Mouse (Mus musculus) forebrain, embryonic 13.5 days (tissue): Measurements from ENCODE around the gene Cela2a. TPM values are rescaled to one million over a fixed set of nuclear protein-coding genes. Genes with fewer than 3 reads are reported as not detected.
A peak's percentile ranks its signal among the peaks of the same experiment; 100 is the strongest.
"Not testable (repeated sequence)": the region's sequence is repeated elsewhere in the genome, so short reads cannot be mapped to it uniquely, and the experiment has no call there.

Source experiments
- ATAC-seq: fragments of 200-750 bp; cut with Nextera tagmentation; 2 replicates; pipeline ENCODE4 v1.8.0; 2017
- H3K27ac ChIP-seq: fragments of 300-500 bp; sonication (generic); 2 replicates; pipeline ENCODE4 v1.5.1; 2015; ENCODE audit warnings: inconsistent platforms, mild to moderate bottlenecking, moderate library complexity
- H3K27me3 ChIP-seq: fragments of 300-500 bp; sonication (generic); 2 replicates; pipeline ENCODE4 v1.6.1; 2015; ENCODE audit warnings: mild to moderate bottlenecking, inconsistent platforms
- H3K36me3 ChIP-seq: fragments of 300-500 bp; sonication (generic); 2 replicates; pipeline ENCODE4 v1.6.1; 2015; ENCODE audit warnings: mild to moderate bottlenecking, inconsistent platforms; ENCODE audit not compliant: poor library complexity, severe bottlenecking
- H3K4me1 ChIP-seq: fragments of 300-500 bp; sonication (generic); 2 replicates; pipeline ENCODE4 v1.6.1; 2015; ENCODE audit warnings: inconsistent platforms
- H3K4me2 ChIP-seq: fragments of 300-500 bp; sonication (generic); 2 replicates; pipeline ENCODE4 v1.6.1; 2015; ENCODE audit warnings: inconsistent platforms, mild to moderate bottlenecking, moderate library complexity
- H3K4me3 ChIP-seq: fragments of 300-500 bp; sonication (generic); 2 replicates; pipeline ENCODE4 v1.5.1; 2015; ENCODE audit warnings: mild to moderate bottlenecking, inconsistent platforms
- H3K9ac ChIP-seq: fragments of 300-500 bp; sonication (generic); 2 replicates; pipeline ENCODE4 v1.6.1; 2015; ENCODE audit warnings: mild to moderate bottlenecking, inconsistent platforms
- H3K9me3 ChIP-seq: fragments of 300-500 bp; sonication (generic); replicated peaks from 2 replicates; pipeline ENCODE4 v1.6.1; 2016; ENCODE audit warnings: inconsistent platforms
- WGBS: fragments of 180-500 bp; shearing (Covaris S2); methylation state at CpG from one replicate; pipeline ENCODE4 v1.1.7; 2015; 5-methylcytosine and 5-hydroxymethylcytosine counted together
- polyA plus RNA-seq: library from polyadenylated mRNA; unstranded; fragments of >200 nt; fragmentation: Nextera tagmentation; extraction: Ambion mirVana; gene quantifications from 2 replicates; pipeline ENCODE4 v1.2.1, GENCODE M21; 2015

Gene Cela2a
- polyA plus RNA-seq, 1 experiment from 2014 or later: 0.15 TPM

DNA sequence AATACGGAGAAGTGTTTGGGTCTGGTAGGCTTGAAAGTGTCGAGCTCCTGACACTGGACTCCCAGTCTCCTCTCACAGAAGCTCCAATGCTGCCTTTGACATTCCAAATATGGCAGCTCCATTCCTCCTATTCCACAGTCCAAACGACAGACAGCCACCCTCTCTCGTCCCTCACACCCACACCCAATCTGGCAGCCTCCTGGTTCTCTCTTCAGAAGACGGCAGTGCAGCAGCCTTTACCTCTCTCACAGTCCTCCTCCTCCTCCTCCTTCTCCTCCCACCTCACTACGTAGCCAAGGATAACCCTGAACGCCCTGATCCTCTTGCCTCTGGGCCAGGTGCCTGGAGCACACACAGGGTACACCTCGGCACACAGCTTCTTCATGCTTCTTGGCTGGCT lies 46.1 kb downstream of the Cela2a start:
- H3K36me3 ChIP-seq: peaks cover 91% of the 10 kb centered on the region
- no peaks in the 10 kb centered on the region for H3K4me1 ChIP-seq
- no peak overlapping the region for H3K9ac ChIP-seq
- no peaks in the 10 kb centered on the region for H3K9me3 ChIP-seq
- no peak for ATAC-seq
- no peak overlapping the region for H3K27ac ChIP-seq
- no peak overlapping the region for H3K4me2 ChIP-seq
- 93% methylated on average over 8 of the region's 8 CpGs for WGBS
- H3K27me3 ChIP-seq: no peaks in the 10 kb centered on the region
- no peak overlapping the region for H3K4me3 ChIP-seq

DNA sequence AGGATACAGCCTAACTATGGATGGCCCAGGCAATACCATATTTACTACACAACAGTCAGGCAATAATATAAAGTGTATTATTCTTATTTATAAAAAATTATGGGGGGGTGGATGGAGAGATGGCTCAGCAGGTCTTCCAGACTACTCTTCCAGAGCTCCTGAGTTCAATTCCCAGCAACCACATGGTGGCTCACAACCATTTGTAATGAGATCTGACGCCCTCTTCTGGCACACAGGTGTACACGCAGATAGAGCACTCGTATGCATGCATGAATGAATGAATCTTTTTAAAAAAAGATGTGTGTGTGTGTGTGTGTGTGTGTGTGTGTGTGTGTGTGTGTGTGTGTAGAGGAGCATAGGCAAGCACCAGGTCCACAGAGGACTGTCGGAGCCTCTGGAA lies 52.9 kb downstream of the Cela2a start:
- not testable (repeated sequence) for H3K9me3 ChIP-seq, H3K27me3 ChIP-seq, ATAC-seq, H3K9ac ChIP-seq, H3K27ac ChIP-seq, H3K4me1 ChIP-seq, H3K4me2 ChIP-seq, H3K4me3 ChIP-seq
- H3K36me3 ChIP-seq: peaks cover 93% of the 10 kb centered on the region
- WGBS: 91% methylated on average over 4 of the region's 4 CpGs

DNA sequence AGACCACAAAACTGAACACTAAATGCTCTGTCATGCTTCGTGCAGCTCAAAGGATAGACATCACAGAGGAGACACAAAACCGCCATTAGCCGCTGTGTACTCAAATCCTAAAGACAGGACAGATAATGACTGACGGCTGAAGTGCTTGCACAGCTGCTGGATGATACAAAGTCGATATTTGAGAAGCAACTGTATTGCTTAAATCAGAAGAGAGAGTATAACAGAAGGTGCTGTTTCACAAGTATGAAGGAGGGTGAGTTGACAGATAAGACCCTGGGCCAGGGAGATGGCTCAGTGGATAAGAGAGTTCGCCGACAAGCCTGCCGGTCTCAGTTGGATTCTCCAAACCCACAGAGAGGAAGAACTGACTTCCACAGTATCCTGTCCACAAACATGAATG lies 54.1 kb downstream of the Cela2a start:
- Histone ChIP-seq H3K9ac (no peak overlapping the region), H3K4me2 (no peak overlapping the region), H3K9me3 (no peaks in the 10 kb centered on the region), H3K4me1 (peaks cover 12% of the 10 kb centered on the region), H3K27ac (no peak overlapping the region), H3K27me3 (no peaks in the 10 kb centered on the region), H3K36me3 (peaks cover 98% of the 10 kb centered on the region), H3K4me3 (no peak overlapping the region)
- 94% methylated on average over 8 of the region's 8 CpGs for WGBS
- no peak for ATAC-seq

DNA sequence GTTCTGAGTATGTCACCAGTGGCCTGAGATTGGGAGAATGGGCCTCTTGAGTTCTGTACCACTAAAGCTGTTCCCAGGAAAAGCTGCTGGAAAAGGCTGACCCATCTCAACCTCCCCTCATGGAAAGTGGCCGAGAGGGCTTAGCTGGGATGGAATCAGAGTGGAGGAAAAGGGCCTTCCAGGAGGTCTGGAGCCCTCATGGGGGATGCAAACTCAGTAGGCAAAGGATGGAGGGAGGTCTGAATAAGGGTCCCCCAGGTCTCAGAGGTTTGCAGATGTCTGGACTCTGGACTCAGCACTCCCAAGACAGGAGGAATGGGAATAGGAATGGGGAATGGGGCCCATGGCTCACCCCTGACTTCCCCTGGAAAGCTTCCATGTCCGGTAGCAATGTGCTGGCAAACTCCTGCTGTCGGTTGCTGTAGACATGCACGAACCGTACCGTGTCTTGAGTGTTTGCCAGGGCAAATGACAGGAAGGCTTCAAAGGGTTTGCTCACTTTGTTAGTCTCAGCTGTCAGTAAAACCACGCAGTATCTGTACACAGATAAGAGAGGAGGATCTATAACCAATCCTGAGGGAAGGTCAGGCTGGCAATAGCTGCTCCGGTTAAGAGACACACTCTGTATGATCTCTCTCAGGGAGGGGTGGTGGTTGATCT lies 56.3 kb downstream of the Cela2a start:
- Histone ChIP-seq H3K27ac (no peak overlapping the region), H3K4me1 (peaks cover 22% of the 10 kb centered on the region), H3K4me2 (no peak overlapping the region), H3K9me3 (no peaks in the 10 kb centered on the region), H3K9ac (no peak overlapping the region), H3K36me3 (peaks cover 95% of the 10 kb centered on the region), H3K4me3 (no peak overlapping the region), H3K27me3 (no peaks in the 10 kb centered on the region)
- WGBS: 91% methylated on average over 8 of the region's 8 CpGs
- ATAC-seq: no peak

DNA sequence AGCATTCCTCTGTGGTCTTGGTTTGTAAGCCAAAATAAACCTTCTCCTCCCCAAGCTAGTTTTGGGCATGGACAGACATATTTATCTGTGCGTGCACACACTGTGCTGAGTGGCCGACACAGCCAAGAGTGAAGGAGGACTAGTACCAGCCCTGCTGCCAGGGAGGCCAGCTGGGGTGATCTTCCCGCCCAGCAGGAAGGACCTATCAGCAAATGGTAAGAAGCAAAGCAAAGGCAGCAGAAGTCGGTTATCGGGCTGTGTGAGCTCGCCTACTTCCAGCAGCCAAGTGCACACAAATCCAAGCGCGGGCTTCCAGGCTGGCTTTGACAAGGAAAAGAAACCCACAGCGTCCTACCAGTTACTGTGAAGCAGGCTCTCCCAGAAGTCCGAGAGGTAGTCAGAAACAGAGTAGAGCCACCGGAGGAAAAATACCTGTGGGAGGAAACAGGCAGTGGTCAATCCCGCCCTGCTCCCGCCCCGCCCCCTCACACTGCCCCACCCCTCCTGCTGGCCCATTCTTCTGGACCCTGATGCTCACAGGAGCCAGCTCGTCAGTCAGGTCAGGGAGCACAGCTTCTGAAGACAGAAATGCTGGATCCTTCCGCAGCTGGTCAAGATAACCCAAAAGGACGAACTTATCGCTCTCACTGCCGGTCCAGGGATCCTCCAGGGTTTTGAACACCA lies 58.5 kb downstream of the Cela2a start:
- peak; percentile 33; the same call in 1 of the 2 replicates for ATAC-seq

DNA sequence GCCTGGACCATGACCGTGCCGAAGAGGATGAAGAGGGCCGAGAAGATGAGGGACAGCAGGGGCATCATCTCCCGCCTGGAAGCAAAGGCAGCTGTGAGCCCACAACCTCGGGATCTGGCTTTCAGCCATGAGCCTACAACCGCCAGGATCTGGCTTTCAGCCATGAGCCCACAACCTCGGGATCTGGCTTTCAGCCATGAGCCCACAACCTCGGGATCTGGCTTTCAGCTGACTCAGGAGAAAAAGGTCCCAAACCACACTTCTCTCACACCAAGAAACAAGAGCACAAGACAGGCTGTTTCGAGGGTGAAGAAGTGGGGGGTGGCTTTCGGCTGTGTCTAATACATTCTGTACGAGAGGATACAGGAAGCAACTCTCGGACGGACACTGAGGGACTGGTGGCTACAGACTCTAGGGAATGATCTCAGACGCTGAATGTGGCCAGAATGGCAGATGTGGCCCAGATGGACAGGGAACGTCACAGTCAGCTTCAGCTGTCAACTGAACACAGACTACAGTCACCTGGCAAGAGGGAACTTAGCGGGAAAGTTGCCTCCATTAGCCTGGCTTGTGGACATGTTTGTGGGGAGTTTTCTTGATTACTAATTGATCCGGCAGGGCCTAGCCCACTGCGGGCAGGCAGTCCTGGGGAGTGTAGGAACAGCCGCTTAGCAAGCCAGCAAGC lies 59.1 kb downstream of the Cela2a start:
- H3K36me3 ChIP-seq: peaks cover 95% of the 10 kb centered on the region
- peak; percentile 75 for ATAC-seq
- H3K4me3 ChIP-seq: no peak overlapping the region
- 55% methylated on average over 19 of the region's 19 CpGs for WGBS
- no peaks in the 10 kb centered on the region for H3K9me3 ChIP-seq
- H3K4me1 ChIP-seq: peaks cover 22% of the 10 kb centered on the region
- peak overlapping the region; percentile 30 for H3K4me2 ChIP-seq
- H3K9ac ChIP-seq: no peak overlapping the region; the same call in 1 of the 2 replicates
- H3K27me3 ChIP-seq: no peaks in the 10 kb centered on the region
- H3K27ac ChIP-seq: peak overlapping the region; percentile 81

More for the DNA sequence above, 58.5 kb downstream of the Cela2a start:
- no peak overlapping the region for H3K4me3 ChIP-seq
- H3K27ac ChIP-seq: peak overlapping the region; percentile 81
- H3K27me3 ChIP-seq: no peaks in the 10 kb centered on the region
- no peaks in the 10 kb centered on the region for H3K9me3 ChIP-seq
- 75% methylated on average over 19 of the region's 19 CpGs for WGBS
- H3K4me1 ChIP-seq: peaks cover 22% of the 10 kb centered on the region
- H3K4me2 ChIP-seq: no peak overlapping the region
- H3K9ac ChIP-seq: no peak overlapping the region
- peaks cover 95% of the 10 kb centered on the region for H3K36me3 ChIP-seq

DNA sequence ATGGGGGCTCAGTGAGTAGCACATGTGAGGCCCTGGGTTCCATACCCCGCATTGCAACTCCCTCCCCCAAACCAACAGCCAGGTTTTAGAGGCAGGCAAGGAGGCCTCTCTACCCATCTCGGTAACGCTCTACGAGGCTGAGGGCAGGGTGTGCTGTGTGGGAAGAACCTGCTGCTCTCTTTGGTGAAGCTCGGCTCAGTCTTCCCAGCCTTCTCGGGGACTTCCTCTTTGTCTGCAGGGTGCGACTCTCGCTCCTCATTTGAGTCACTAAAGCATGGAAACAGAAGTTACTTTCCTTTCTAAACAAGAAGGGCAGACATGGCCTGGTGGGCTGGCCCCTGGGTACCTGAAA lies 59.7 kb downstream of the Cela2a start:
- Histone ChIP-seq H3K4me1 (peaks cover 22% of the 10 kb centered on the region), H3K9ac (no peak overlapping the region; the same call in 1 of the 2 replicates), H3K4me3 (no peak overlapping the region), H3K27ac (peak overlapping the region; percentile 81), H3K9me3 (no peaks in the 10 kb centered on the region), H3K36me3 (peaks cover 95% of the 10 kb centered on the region), H3K4me2 (peak overlapping the region; percentile 30), H3K27me3 (no peaks in the 10 kb centered on the region)
- ATAC-seq: peak; percentile 43
- WGBS: 69% methylated on average over 8 of the region's 8 CpGs

DNA sequence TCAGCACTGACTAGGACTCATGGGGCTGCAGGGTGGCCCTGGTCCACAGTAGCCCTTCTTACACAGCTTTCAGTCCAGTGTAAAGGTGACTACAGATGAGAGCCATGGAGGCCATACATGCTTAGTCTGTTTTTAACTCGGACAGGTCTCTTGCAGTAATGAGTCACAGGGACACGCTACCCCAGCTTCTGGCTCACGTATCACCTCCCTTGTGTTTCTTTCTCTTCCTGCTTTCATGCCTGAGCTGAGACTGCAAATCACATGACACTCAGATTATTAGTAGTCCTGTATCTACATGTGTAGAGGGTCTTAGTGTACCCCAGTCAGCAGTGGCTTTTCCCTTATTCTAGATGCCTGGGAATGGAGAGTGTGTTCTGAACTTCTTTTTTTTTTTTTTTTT lies 61.0 kb downstream of the Cela2a start:
- Histone ChIP-seq H3K9ac (no peak overlapping the region), H3K4me2 (no peak overlapping the region), H3K27ac (no peak overlapping the region), H3K4me3 (no peak overlapping the region), H3K27me3 (no peaks in the 10 kb centered on the region), H3K36me3 (peaks cover 87% of the 10 kb centered on the region), H3K9me3 (no peaks in the 10 kb centered on the region), H3K4me1 (peaks cover 22% of the 10 kb centered on the region)
- 94% methylated on average over 3 of the region's 3 CpGs for WGBS
- no peak for ATAC-seq

Other genes starting within 250 kb of the Cela2a start
- 11.1 and 13.9 TPM in 2 replicates for gene Fblim1, start 220.1 kb downstream of the Cela2a start, polyA plus RNA-seq
- 0.17 TPM in 1 of 2 replicates, not detected in the other for gene Tmem82, start 207.5 kb downstream of the Cela2a start, polyA plus RNA-seq
- gene Slc25a34, start 202.3 kb downstream of the Cela2a start, polyA plus RNA-seq: 0.08 and 0.13 TPM in 2 replicates
- 6.1 and 7.2 TPM in 2 replicates for gene Plekhm2, start 161.3 kb downstream of the Cela2a start, polyA plus RNA-seq
- 0.21 and 2.8 TPM in 2 replicates for gene Rsc1a1, start 140.6 kb downstream of the Cela2a start, polyA plus RNA-seq
- gene Ddi2, start 102.7 kb downstream of the Cela2a start, polyA plus RNA-seq: 14.7 TPM in 2 replicates
- gene Agmat, start 79.5 kb downstream of the Cela2a start, polyA plus RNA-seq: not detected in 2 replicates
- gene Dnajc16, start 35.2 kb downstream of the Cela2a start, polyA plus RNA-seq: 4.6 and 4.7 TPM in 2 replicates
- gene Casp9, start 32.5 kb downstream of the Cela2a start, polyA plus RNA-seq: 14.7 and 15.6 TPM in 2 replicates
- not detected in 2 replicates for gene Ctrc, start 20.2 kb upstream of the Cela2a start, polyA plus RNA-seq
- 85.2 and 86.3 TPM in 2 replicates for gene Efhd2, start 48.8 kb upstream of the Cela2a start, polyA plus RNA-seq
- gene Fhad1, start 188.9 kb upstream of the Cela2a start, polyA plus RNA-seq: 1.5 and 3.0 TPM in 2 replicates